Mouse (Mus musculus) liver, embryonic 11.5 days (tissue): ENCODE measurements around the gene Als2cr12. TPM values are rescaled to one million over a fixed set of nuclear protein-coding genes. Genes with fewer than 3 reads are reported as not detected.
"Not testable (repeated sequence)": the region's sequence is repeated elsewhere in the genome, so short reads cannot be mapped to it uniquely, and the experiment has no call there.

Experiments
- ATAC-seq: fragments of 200-750 bp; cut with Nextera tagmentation; replicated peaks from 2 replicates; pipeline ENCODE4 v1.8.0; 2017; ENCODE audit warnings: moderate number of reproducible peaks, mild to moderate bottlenecking, moderate TSS enrichment, moderate library complexity; ENCODE audit not compliant: low FRiP score
- DNase-seq: peaks from one replicate; pipeline ENCODE4 v3.0.0-alpha.2; 2017; ENCODE audit warnings: low spot score
- H3K27ac ChIP-seq: fragments of 300-500 bp; sonication (generic); 2 replicates; pipeline ENCODE4 v1.5.1; 2014; ENCODE audit warnings: mild to moderate bottlenecking, low read depth, low read length, control low read depth
- H3K27me3 ChIP-seq: fragments of 300-500 bp; sonication (generic); replicated peaks from 2 replicates; pipeline ENCODE4 v1.6.1; 2014; ENCODE audit warnings: low read length, mixed read lengths; ENCODE audit not compliant: control insufficient read depth, insufficient read depth
- H3K36me3 ChIP-seq: fragments of 300-500 bp; sonication (generic); 2 replicates; pipeline ENCODE4 v1.6.1; 2014; ENCODE audit warnings: mild to moderate bottlenecking, low read length, moderate library complexity, mixed read lengths; ENCODE audit not compliant: control insufficient read depth, insufficient read depth
- H3K4me1 ChIP-seq: fragments of 300-500 bp; sonication (generic); replicated peaks from 2 replicates; pipeline ENCODE4 v1.6.1; 2014; ENCODE audit warnings: low read length, mixed read lengths; ENCODE audit not compliant: control insufficient read depth, insufficient read depth
- H3K4me2 ChIP-seq: fragments of 300-500 bp; sonication (generic); 2 replicates; pipeline ENCODE4 v1.6.1; 2014; ENCODE audit warnings: mild to moderate bottlenecking, control low read depth, moderate library complexity
- H3K4me3 ChIP-seq: fragments of 300-500 bp; sonication (generic); 2 replicates; pipeline ENCODE4 v1.5.1; 2014; ENCODE audit warnings: low read depth, low read length, control low read depth
- H3K9ac ChIP-seq: fragments of 300-500 bp; sonication (generic); 2 replicates; pipeline ENCODE4 v1.6.1; 2014; ENCODE audit warnings: low read depth, low read length, control low read depth
- H3K9me3 ChIP-seq: fragments of 300-500 bp; sonication (generic); 2 replicates; pipeline ENCODE4 v1.6.1; 2016; ENCODE audit warnings: low read length, inconsistent platforms, mixed read lengths; ENCODE audit not compliant: control insufficient read depth
- WGBS: fragments of 180-500 bp; shearing (Covaris S2); extraction: QIAGEN DNeasy Blood & Tissue Kit; methylation state at CpG from one replicate; pipeline ENCODE4 v1.1.7; 2014; 5-methylcytosine and 5-hydroxymethylcytosine counted together
- polyA plus RNA-seq: library from polyadenylated mRNA; unstranded; fragments of >200 nt; fragmentation: Nextera tagmentation; extraction: Ambion mirVana; gene quantifications from 2 replicates; pipeline ENCODE4 v1.2.1, GENCODE M21; 2014

Gene Als2cr12
- polyA plus RNA-seq, 1 experiment from 2014 or later: not detected

GRCm38 (mm10) chr1:58690834-58691488, 4.8 kb downstream of the Als2cr12 start:
- not testable (repeated sequence) for H3K4me2 ChIP-seq, DNase-seq, ATAC-seq, H3K9me3 ChIP-seq, H3K36me3 ChIP-seq, H3K4me3 ChIP-seq, H3K27ac ChIP-seq, H3K9ac ChIP-seq, H3K27me3 ChIP-seq, H3K4me1 ChIP-seq
- 61% methylated on average over 2 of the region's 3 CpGs for WGBS

- Histone ChIP-seq H3K9ac (no peak overlapping the region), H3K27me3 (no peaks in the 10 kb centered on the region), H3K9me3 (no peaks in the 10 kb centered on the region), H3K4me1 (no peaks in the 10 kb centered on the region), H3K4me2 (no peak overlapping the region), H3K4me3 (no peak overlapping the region), H3K27ac (no peak overlapping the region), H3K36me3 (no peaks in the 10 kb centered on the region)
- ATAC-seq: no peak
- WGBS: 69% methylated on average over 6 of the region's 6 CpGs
- no peak for DNase-seq
These were observed 5.6 kb downstream of the Als2cr12 start for GRCm38 (mm10) chr1:58690006-58690744.

GRCm38 (mm10) chr1:58689426-58689825, 6.4 kb downstream of the Als2cr12 start:
- Histone ChIP-seq H3K9ac (no peak overlapping the region), H3K36me3 (no peaks in the 10 kb centered on the region), H3K27ac (no peak overlapping the region), H3K9me3 (no peaks in the 10 kb centered on the region), H3K4me2 (no peak overlapping the region), H3K4me1 (no peaks in the 10 kb centered on the region), H3K27me3 (no peaks in the 10 kb centered on the region), H3K4me3 (no peak overlapping the region)
- no peak for ATAC-seq
- WGBS: 84% methylated on average over 1 of the region's 1 CpGs
- no peak for DNase-seq

- not testable (repeated sequence) for DNase-seq, H3K4me2 ChIP-seq, H3K27me3 ChIP-seq, H3K4me1 ChIP-seq, H3K9me3 ChIP-seq, H3K27ac ChIP-seq, H3K9ac ChIP-seq, ATAC-seq, H3K4me3 ChIP-seq, H3K36me3 ChIP-seq
- WGBS: 46% methylated on average over 5 of the region's 5 CpGs
These were observed 17.4 kb downstream of the Als2cr12 start for GRCm38 (mm10) chr1:58678412-58678811.

DNA sequence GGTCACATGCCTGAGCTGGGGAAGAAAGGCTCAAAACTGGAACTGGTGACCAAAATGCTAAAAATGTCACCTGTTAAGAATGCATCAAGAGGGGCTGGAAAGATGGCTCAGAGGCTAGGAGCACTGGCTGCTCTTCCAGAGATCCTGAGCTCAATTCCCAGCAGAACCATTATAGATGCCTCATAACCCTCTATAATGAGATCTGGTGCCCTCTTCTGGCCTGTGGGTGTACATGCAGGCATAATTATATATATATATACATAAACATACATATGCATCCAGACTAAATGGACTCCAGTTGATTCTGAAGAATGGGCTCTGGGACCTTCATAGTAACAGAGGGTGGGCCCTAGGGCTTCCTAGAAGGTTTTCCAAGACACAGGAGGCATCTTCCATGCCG, 18.2 kb downstream of the Als2cr12 start:
- 76% methylated on average over 1 of the region's 1 CpGs for WGBS
- no peak overlapping the region for H3K4me2 ChIP-seq
- no peak overlapping the region for H3K9ac ChIP-seq
- no peaks in the 10 kb centered on the region for H3K36me3 ChIP-seq
- H3K4me1 ChIP-seq: no peaks in the 10 kb centered on the region
- H3K4me3 ChIP-seq: no peak overlapping the region
- H3K27ac ChIP-seq: no peak overlapping the region
- ATAC-seq: no peak
- no peak for DNase-seq
- H3K27me3 ChIP-seq: no peaks in the 10 kb centered on the region
- H3K9me3 ChIP-seq: no peaks in the 10 kb centered on the region

- no peaks in the 10 kb centered on the region for H3K4me1 ChIP-seq
- H3K4me3 ChIP-seq: no peak overlapping the region
- ATAC-seq (no peak), DNase-seq (no peak)
- H3K27ac ChIP-seq: no peak overlapping the region
- 80% methylated on average over 3 of the region's 3 CpGs for WGBS
- no peaks in the 10 kb centered on the region for H3K9me3 ChIP-seq
- no peaks in the 10 kb centered on the region for H3K27me3 ChIP-seq
- H3K9ac ChIP-seq: no peak overlapping the region
- no peak overlapping the region for H3K4me2 ChIP-seq
- no peaks in the 10 kb centered on the region for H3K36me3 ChIP-seq
These were observed 20.8 kb downstream of the Als2cr12 start for GRCm38 (mm10) chr1:58675011-58675410.

DNA sequence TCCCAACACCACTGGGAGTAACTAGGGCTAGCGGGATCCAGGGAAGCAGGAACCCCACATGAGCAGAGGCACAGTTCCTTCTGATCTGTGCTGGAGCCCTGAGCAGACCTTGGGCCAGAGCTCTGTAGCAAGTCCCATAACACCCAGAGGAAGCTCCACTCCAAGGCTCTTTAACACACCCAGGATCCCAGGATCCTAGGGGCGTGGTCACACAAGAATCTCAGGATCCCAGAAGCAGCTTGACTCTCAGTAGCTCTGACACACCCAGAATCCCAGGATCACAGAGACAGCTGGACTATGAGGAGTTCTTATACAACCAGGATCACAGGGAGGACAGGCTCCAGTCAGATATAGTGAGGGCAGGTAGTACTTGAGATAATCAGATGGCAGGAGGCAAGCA, 23.7 kb downstream of the Als2cr12 start:
- no peaks in the 10 kb centered on the region for H3K9me3 ChIP-seq
- no peak overlapping the region for H3K9ac ChIP-seq
- H3K36me3 ChIP-seq: no peaks in the 10 kb centered on the region
- no peak overlapping the region for H3K4me3 ChIP-seq
- no peak for ATAC-seq
- no peak overlapping the region for H3K27ac ChIP-seq
- no peaks in the 10 kb centered on the region for H3K4me1 ChIP-seq
- H3K27me3 ChIP-seq: no peaks in the 10 kb centered on the region
- no peak overlapping the region for H3K4me2 ChIP-seq
- DNase-seq: no peak
- WGBS: 85% methylated on average over 2 of the region's 2 CpGs

DNA sequence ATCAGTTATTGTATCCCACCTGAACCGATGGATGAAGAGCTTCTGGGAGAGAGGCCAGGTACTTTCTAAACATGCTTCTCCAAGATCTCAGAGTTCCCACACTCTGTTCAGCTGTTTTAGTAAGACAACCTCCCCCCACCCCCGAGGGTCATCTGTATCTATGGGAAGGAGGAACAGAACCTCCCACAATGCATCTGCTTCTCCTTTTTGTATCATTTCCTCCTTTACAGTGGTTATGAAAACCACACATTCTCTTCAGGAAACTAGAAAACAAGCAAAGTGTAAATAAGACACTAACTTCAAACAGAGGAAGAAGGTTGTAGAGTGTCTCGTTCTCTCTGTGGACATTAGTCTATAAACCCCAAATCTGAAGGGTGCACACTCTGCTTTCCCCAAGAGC, 26.2 kb downstream of the Als2cr12 start:
- not testable (repeated sequence) for H3K4me2 ChIP-seq, ATAC-seq, DNase-seq, H3K9me3 ChIP-seq, H3K36me3 ChIP-seq, H3K9ac ChIP-seq, H3K27me3 ChIP-seq, H3K4me1 ChIP-seq, H3K4me3 ChIP-seq, H3K27ac ChIP-seq
- WGBS: 59% methylated on average over 3 of the region's 3 CpGs

DNA sequence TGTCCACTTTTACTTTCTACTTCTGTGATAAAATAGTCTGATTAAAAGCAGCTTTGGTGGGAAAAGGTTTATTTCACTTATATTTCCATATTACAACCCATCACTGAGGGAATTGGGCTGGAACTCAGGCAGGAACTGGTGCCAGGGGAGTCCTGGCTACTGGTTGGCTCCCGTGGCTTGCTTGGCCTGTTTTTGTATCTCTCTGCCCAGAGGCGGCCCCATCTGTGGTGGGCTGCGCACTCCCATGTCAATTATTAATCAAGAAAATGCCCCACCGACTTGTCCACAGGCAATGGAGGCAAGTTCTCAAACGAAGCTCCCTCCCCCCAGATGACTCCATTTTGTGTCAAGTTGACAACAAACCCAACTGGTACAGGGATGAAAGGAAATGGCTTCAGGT, 27.6 kb downstream of the Als2cr12 start:
- Histone ChIP-seq H3K4me3 (no peak overlapping the region), H3K4me1 (no peaks in the 10 kb centered on the region), H3K36me3 (no peaks in the 10 kb centered on the region), H3K9me3 (no peaks in the 10 kb centered on the region), H3K27ac (no peak overlapping the region), H3K27me3 (no peaks in the 10 kb centered on the region), H3K4me2 (no peak overlapping the region), H3K9ac (no peak overlapping the region)
- no peak for ATAC-seq
- no peak for DNase-seq
- 82% methylated on average over 5 of the region's 5 CpGs for WGBS
